ENCODE assay signal across 19 mouse cellular contexts in genomic region chr13:114641688-114642390, GRCm38 (mm10).
A peak's percentile ranks its signal among the peaks of the same experiment; 100 is the strongest.
DNase-seq lines count a peak whose midpoint lies in the region; ATAC-seq lines count a peak whose summit lies in the region.
"Had no signal": no experiment of that assay in that cellular context is flagged by ENCODE, and none has a peak within 500 bp of the region (broad histone marks: within the 10 kb centered on the region; RNA-seq: fewer than 3 reads in every experiment).

No protein-coding gene starts in this region.

- H3K9ac ChIP-seq in midbrain, embryonic 11.5 days (ENCODE audit: low read length): no peak overlapping the region
- H3K9ac ChIP-seq in hindbrain, embryonic 13.5 days: no peak overlapping the region
- no peak overlapping the region for H3K9ac ChIP-seq in neural tube, embryonic 12.5 days
- H3K9ac ChIP-seq: embryonic facial prominence, embryonic 12.5 days; forebrain, embryonic 13.5 days had no signal

- no peaks in the 10 kb centered on the region for H3K27me3 ChIP-seq in midbrain, embryonic 11.5 days (ENCODE audit: control insufficient read depth, insufficient read depth, low read length)
- no peaks in the 10 kb centered on the region for H3K27me3 ChIP-seq in midbrain, embryonic 10.5 days (ENCODE audit: low read depth, poor library complexity, severe bottlenecking)
- H3K27me3 ChIP-seq in hindbrain, embryonic 13.5 days: no peaks in the 10 kb centered on the region
- no peaks in the 10 kb centered on the region for H3K27me3 ChIP-seq in neural tube, embryonic 12.5 days (replicated peaks)
- H3K27me3 ChIP-seq: embryonic facial prominence, embryonic 12.5 days; forebrain, embryonic 13.5 days had no signal

- H3K36me3 ChIP-seq in midbrain, embryonic 11.5 days (ENCODE audit: control insufficient read depth, insufficient read depth, low read length): no peaks in the 10 kb centered on the region
- H3K36me3 ChIP-seq in midbrain, embryonic 10.5 days: no peaks in the 10 kb centered on the region
- H3K36me3 ChIP-seq in hindbrain, embryonic 13.5 days: no peaks in the 10 kb centered on the region
- no peaks in the 10 kb centered on the region for H3K36me3 ChIP-seq in neural tube, embryonic 12.5 days
- H3K36me3 ChIP-seq: embryonic facial prominence, embryonic 12.5 days had no signal

- no peak for DNase-seq in midbrain, embryonic 11.5 days (ENCODE audit: low spot score, missing footprints)
- no peak for DNase-seq in midbrain, embryonic 10.5 days (ENCODE audit: low spot score)
- peak; percentile 38 for DNase-seq in embryo, embryonic 10 days (ENCODE audit: low spot score)
- DNase-seq in kidney, postnatal 4 days: no peak
- DNase-seq in lung, postnatal 10 days: no peak
- no peak for DNase-seq in kidney, adult 8-10 months
- DNase-seq: adrenal gland, postnatal 10 days; cerebellum, adult 8-10 months; gastrocnemius, postnatal 36 days; kidney, adult 2 months; kidney, postnatal 10 days; retina, postnatal 1 day; right cerebral cortex, postnatal 25 days; spleen, adult 18-20 months had no signal

- no peak overlapping the region for H3K4me2 ChIP-seq in midbrain, embryonic 11.5 days
- H3K4me2 ChIP-seq in hindbrain, embryonic 13.5 days: peak overlapping the region; percentile 21; the same call in 1 of the 2 replicates
- no peak overlapping the region; the same call in 1 of the 2 replicates for H3K4me2 ChIP-seq in neural tube, embryonic 12.5 days (replicated peaks)
- H3K4me2 ChIP-seq: embryonic facial prominence, embryonic 12.5 days; forebrain, embryonic 13.5 days had no signal

- H3K4me1 ChIP-seq in midbrain, embryonic 11.5 days (ENCODE audit: control insufficient read depth, insufficient read depth, low read length): peaks cover 8% of the 10 kb centered on the region
- H3K4me1 ChIP-seq in midbrain, embryonic 10.5 days: peaks cover 21% of the 10 kb centered on the region
- H3K4me1 ChIP-seq in hindbrain, embryonic 13.5 days (replicated peaks): 0 out of 2 replicates have a peak, but pooled peaks cover 13% of the 10 kb centered on the region
- H3K4me1 ChIP-seq in neural tube, embryonic 12.5 days: no peaks in the 10 kb centered on the region; the same call in 1 of the 2 replicates
- H3K4me1 ChIP-seq: forebrain, embryonic 13.5 days had no signal

- H3K27ac ChIP-seq in midbrain, embryonic 11.5 days (ENCODE audit: low read depth, low read length): no peak overlapping the region
- no peak overlapping the region for H3K27ac ChIP-seq in midbrain, embryonic 10.5 days (replicated peaks)
- H3K27ac ChIP-seq in hindbrain, embryonic 13.5 days: no peak overlapping the region
- H3K27ac ChIP-seq in neural tube, embryonic 12.5 days: no peak overlapping the region
- H3K27ac ChIP-seq: embryonic facial prominence, embryonic 12.5 days; forebrain, embryonic 13.5 days had no signal

- peak; percentile 62; the same call in 1 of the 2 replicates for ATAC-seq in midbrain, embryonic 11.5 days (ENCODE audit: low FRiP score)
- peak; percentile 79 for ATAC-seq in hindbrain, embryonic 13.5 days (ENCODE audit: low FRiP score)
- ATAC-seq in neural tube, embryonic 12.5 days (ENCODE audit: low FRiP score, low read depth): peak; percentile 91
- ATAC-seq: forebrain, embryonic 13.5 days; lung, postnatal 0 days had no signal

- no peak overlapping the region for H3K4me3 ChIP-seq in midbrain, embryonic 11.5 days (ENCODE audit: low read depth, low read length)
- no peak overlapping the region for H3K4me3 ChIP-seq in midbrain, embryonic 10.5 days
- H3K4me3 ChIP-seq in hindbrain, embryonic 13.5 days: no peak overlapping the region
- no peak overlapping the region for H3K4me3 ChIP-seq in neural tube, embryonic 12.5 days
- H3K4me3 ChIP-seq: embryonic facial prominence, embryonic 12.5 days; forebrain, embryonic 13.5 days had no signal

- no peaks in the 10 kb centered on the region for H3K9me3 ChIP-seq in midbrain, embryonic 11.5 days (ENCODE audit: control insufficient read depth, low read length)
- no peaks in the 10 kb centered on the region for H3K9me3 ChIP-seq in midbrain, embryonic 10.5 days (replicated peaks)
- no peaks in the 10 kb centered on the region for H3K9me3 ChIP-seq in hindbrain, embryonic 13.5 days
- no peaks in the 10 kb centered on the region for H3K9me3 ChIP-seq in neural tube, embryonic 12.5 days
- H3K9me3 ChIP-seq: embryonic facial prominence, embryonic 12.5 days; forebrain, embryonic 13.5 days had no signal

- 59% methylated on average over 9 of the region's 9 CpGs for WGBS in midbrain, embryonic 11.5 days
- WGBS in midbrain, embryonic 10.5 days: 75% methylated on average over 9 of the region's 9 CpGs
- WGBS in hindbrain, embryonic 13.5 days: 36% methylated on average over 9 of the region's 9 CpGs
- 27% methylated on average over 9 of the region's 9 CpGs for WGBS in neural tube, embryonic 12.5 days
